Mouse (Mus musculus) limb, embryonic 11.5 days (tissue): ENCODE data around the gene Gal3st1. TPM values are rescaled to one million over a fixed set of nuclear protein-coding genes. Genes with fewer than 3 reads are reported as not detected.

ENCODE experiments used
- ATAC-seq: fragments of 200-750 bp; cut with Nextera tagmentation; 2 replicates; pipeline ENCODE4 v1.8.0; 2017; ENCODE audit warnings: low read depth; ENCODE audit not compliant: insufficient number of reproducible peaks, low FRiP score, low TSS enrichment
- DNase-seq: peaks from one replicate; pipeline ENCODE4 v3.0.0-alpha.2; 2015; ENCODE audit warnings: low spot score
- H3K27ac ChIP-seq: fragments of 300-500 bp; sonication (generic); replicated peaks from 2 replicates; pipeline ENCODE4 v1.5.1; 2014; ENCODE audit warnings: low read depth, mild to moderate bottlenecking, low read length
- H3K27me3 ChIP-seq: fragments of 300-500 bp; sonication (generic); 2 replicates; pipeline ENCODE4 v1.6.1; 2014; ENCODE audit warnings: mild to moderate bottlenecking, low read length, mixed read lengths; ENCODE audit not compliant: control insufficient read depth, insufficient read depth
- H3K36me3 ChIP-seq: fragments of 300-500 bp; sonication (generic); 2 replicates; pipeline ENCODE4 v1.6.1; 2014; ENCODE audit warnings: mild to moderate bottlenecking, low read length, moderate library complexity, mixed read lengths; ENCODE audit not compliant: control insufficient read depth, insufficient read depth
- H3K4me1 ChIP-seq: fragments of 300-500 bp; sonication (generic); 2 replicates; pipeline ENCODE4 v1.6.1; 2014; ENCODE audit warnings: low read length, mixed read lengths; ENCODE audit not compliant: control insufficient read depth, insufficient read depth
- H3K4me2 ChIP-seq: fragments of 300-500 bp; sonication (generic); 2 replicates; pipeline ENCODE4 v1.6.1; 2014; ENCODE audit warnings: low read depth, mild to moderate bottlenecking, moderate library complexity; ENCODE audit not compliant: severe bottlenecking
- H3K4me3 ChIP-seq: fragments of 300-500 bp; sonication (generic); 2 replicates; pipeline ENCODE4 v1.5.1; 2014; ENCODE audit warnings: low read depth, low read length
- H3K9ac ChIP-seq: fragments of 300-500 bp; sonication (generic); 2 replicates; pipeline ENCODE4 v1.6.1; 2014; ENCODE audit warnings: mild to moderate bottlenecking, low read length
- H3K9me3 ChIP-seq: fragments of 300-500 bp; sonication (generic); 2 replicates; pipeline ENCODE4 v1.6.1; 2016; ENCODE audit warnings: low read length; ENCODE audit not compliant: control insufficient read depth
- WGBS: fragments of 180-500 bp; shearing (Covaris S2); extraction: QIAGEN DNeasy Blood & Tissue Kit; methylation state at CpG from one replicate; pipeline ENCODE4 v1.1.7; 2014; 5-methylcytosine and 5-hydroxymethylcytosine counted together
- polyA plus RNA-seq: library from polyadenylated mRNA; unstranded; fragments of >200 nt; fragmentation: Nextera tagmentation; extraction: Ambion mirVana; gene quantifications from 2 replicates; pipeline ENCODE4 v1.2.1, GENCODE M21; 2014

Gal3st1 gene
- polyA plus RNA-seq, 1 experiment from 2014 or later, result 2.6 TPM

GRCm38 (mm10) chr11:4031126-4031941 lies 47.9 kb downstream of the Gal3st1 start, which contains the start of gene Sec14l4:
TSS of gene Sec14l4 (plus strand) at chr11:4031462.
- Histone ChIP-seq H3K9me3 (no peaks in the 10 kb centered on the region), H3K4me1 (no peaks in the 10 kb centered on the region), H3K36me3 (no peaks in the 10 kb centered on the region), H3K9ac (no peak within 1 kb of the TSS), H3K4me2 (no peak within 1 kb of the TSS), H3K4me3 (no peak within 1 kb of the TSS), H3K27me3 (peaks cover 4% of the 10 kb centered on the region; the same call in 1 of the 2 replicates), H3K27ac (no peak within 1 kb of the TSS)
- ATAC-seq (no peak), DNase-seq (no peak)
- 26% methylated on average over 16 of the region's 16 CpGs for WGBS

DNA sequence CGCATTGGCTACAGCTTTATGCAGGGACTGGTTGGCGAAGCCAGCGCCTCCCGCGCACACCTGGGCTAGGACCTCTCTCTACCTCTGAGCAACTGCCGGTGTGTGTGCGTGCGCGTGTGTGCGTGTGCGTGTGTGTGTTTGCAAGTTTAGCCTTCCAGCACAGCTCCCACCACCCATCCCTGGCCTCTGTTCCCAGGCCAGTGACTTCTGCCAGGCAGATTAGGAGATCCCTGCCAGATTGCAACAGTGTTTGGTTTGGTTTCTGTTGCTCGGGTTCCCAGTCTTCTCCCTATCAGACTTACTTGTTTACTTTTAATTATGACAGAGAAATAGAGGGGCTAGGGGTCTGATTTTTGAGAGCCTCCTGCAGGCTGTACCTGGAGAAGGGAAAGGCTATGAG lies 48.5 kb downstream of the Gal3st1 start:
- Histone ChIP-seq H3K4me3 (no peak overlapping the region), H3K27ac (no peak overlapping the region), H3K4me1 (no peaks in the 10 kb centered on the region), H3K4me2 (no peak overlapping the region), H3K27me3 (peaks cover 4% of the 10 kb centered on the region; the same call in 1 of the 2 replicates), H3K9ac (no peak overlapping the region), H3K9me3 (no peaks in the 10 kb centered on the region), H3K36me3 (no peaks in the 10 kb centered on the region)
- DNase-seq (no peak), ATAC-seq (no peak)
- 34% methylated on average over 11 of the region's 12 CpGs for WGBS

DNA sequence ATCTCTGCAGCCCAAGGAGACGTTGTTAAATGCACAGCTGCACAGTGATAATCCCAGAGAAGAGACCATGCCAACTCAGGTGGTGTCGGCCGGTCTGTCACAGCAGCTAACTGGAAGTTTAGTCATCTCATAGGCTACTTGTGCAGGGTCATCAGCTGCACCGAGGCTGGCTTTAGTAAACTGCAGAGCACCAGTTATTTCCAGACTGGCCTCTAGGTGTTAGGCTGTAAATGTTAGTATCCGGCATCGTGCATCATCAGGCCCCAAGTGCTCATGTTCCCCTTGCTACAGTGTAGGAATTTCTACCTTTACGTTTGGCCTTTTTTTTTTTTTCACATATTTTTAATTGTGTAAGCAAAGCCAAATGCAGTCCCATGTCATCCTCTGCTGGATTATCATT lies 50.0 kb downstream of the Gal3st1 start:
- DNase-seq (no peak), ATAC-seq (no peak)
- WGBS, result 58% methylated on average over 7 of the region's 7 CpGs

GRCm38 (mm10) chr11:4034169-4034568 lies 50.7 kb downstream of the Gal3st1 start:
- Histone ChIP-seq H3K4me1 (no peaks in the 10 kb centered on the region), H3K9me3 (no peaks in the 10 kb centered on the region), H3K27ac (no peak overlapping the region), H3K4me2 (no peak overlapping the region), H3K36me3 (no peaks in the 10 kb centered on the region), H3K9ac (no peak overlapping the region), H3K27me3 (peaks cover 4% of the 10 kb centered on the region; the same call in 1 of the 2 replicates), H3K4me3 (no peak overlapping the region)
- 84% methylated on average over 4 of the region's 4 CpGs for WGBS
- ATAC-seq (no peak), DNase-seq (no peak)

More for the DNA sequence above, 50.0 kb downstream of the Gal3st1 start:
- Histone ChIP-seq H3K27me3 (peaks cover 4% of the 10 kb centered on the region; the same call in 1 of the 2 replicates), H3K36me3 (no peaks in the 10 kb centered on the region), H3K4me3 (no peak overlapping the region), H3K9me3 (no peaks in the 10 kb centered on the region), H3K9ac (no peak overlapping the region), H3K27ac (no peak overlapping the region), H3K4me2 (no peak overlapping the region), H3K4me1 (no peaks in the 10 kb centered on the region)

DNA sequence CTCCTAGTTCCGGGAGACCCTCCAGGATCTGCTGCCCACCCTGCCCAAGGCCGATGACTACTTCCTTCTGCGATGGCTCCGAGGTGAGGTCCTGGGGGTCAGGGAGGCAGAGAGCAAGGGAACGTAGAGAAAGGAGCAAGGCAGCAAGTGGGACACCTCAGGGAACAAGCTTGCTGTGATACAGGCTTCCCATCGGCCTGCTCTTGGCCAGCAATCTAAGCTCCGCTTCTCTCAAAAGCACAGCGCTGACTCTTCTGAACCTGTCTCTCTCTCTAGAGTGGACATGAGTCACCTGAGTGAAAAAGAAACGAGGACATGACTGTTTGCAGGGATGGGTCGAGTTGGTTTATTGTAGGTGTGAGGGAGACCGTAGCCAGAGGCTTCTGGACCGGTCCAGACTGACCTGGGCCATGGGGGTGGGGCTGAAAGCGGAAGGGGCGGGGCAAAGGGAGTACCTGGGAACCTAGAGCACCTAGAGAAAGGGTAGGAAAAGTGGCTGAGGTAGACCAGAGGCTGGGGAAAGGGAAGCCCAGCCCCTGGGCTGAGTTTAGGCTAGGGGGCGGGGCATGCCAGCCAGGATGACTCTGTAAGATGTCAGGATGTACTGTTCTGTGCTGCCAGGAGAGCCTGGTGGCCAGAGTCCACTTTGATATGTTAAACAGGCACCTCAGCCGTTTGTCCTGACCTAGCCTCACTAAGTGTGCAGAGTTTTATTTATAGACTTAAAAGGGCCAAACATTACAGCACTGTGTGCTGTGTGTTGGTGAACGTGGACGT lies 51.9 kb downstream of the Gal3st1 start:
- 59% methylated on average over 18 of the region's 18 CpGs for WGBS
- no peak overlapping the region for H3K4me2 ChIP-seq
- H3K36me3 ChIP-seq, result no peaks in the 10 kb centered on the region
- peaks cover 4% of the 10 kb centered on the region; the same call in 1 of the 2 replicates for H3K27me3 ChIP-seq
- H3K9ac ChIP-seq, result no peak overlapping the region
- H3K27ac ChIP-seq, result no peak overlapping the region
- H3K4me1 ChIP-seq, result no peaks in the 10 kb centered on the region
- ATAC-seq (no peak), DNase-seq (no peak)
- H3K9me3 ChIP-seq, result no peaks in the 10 kb centered on the region
- no peak overlapping the region for H3K4me3 ChIP-seq

- Histone ChIP-seq H3K36me3 (no peaks in the 10 kb centered on the region), H3K9me3 (no peaks in the 10 kb centered on the region), H3K27ac (no peak overlapping the region), H3K4me1 (no peaks in the 10 kb centered on the region), H3K9ac (no peak overlapping the region), H3K4me3 (no peak overlapping the region), H3K4me2 (no peak overlapping the region), H3K27me3 (peaks cover 4% of the 10 kb centered on the region; the same call in 1 of the 2 replicates)
- DNase-seq (no peak), ATAC-seq (no peak)
- WGBS, result 87% methylated on average over 6 of the region's 6 CpGs
These were observed 52.5 kb downstream of the Gal3st1 start for GRCm38 (mm10) chr11:4035916-4036315.

- no peak overlapping the region for H3K4me3 ChIP-seq
- no peak overlapping the region for H3K9ac ChIP-seq
- no peaks in the 10 kb centered on the region for H3K9me3 ChIP-seq
- H3K27me3 ChIP-seq, result peaks cover 4% of the 10 kb centered on the region; the same call in 1 of the 2 replicates
- H3K4me1 ChIP-seq, result no peaks in the 10 kb centered on the region
- no peaks in the 10 kb centered on the region for H3K36me3 ChIP-seq
- H3K4me2 ChIP-seq, result no peak overlapping the region
- no peak for ATAC-seq
- DNase-seq, result no peak
- H3K27ac ChIP-seq, result no peak overlapping the region
- 77% methylated on average over 9 of the region's 9 CpGs for WGBS
These were observed 53.1 kb downstream of the Gal3st1 start for GRCm38 (mm10) chr11:4036365-4037084.

DNA sequence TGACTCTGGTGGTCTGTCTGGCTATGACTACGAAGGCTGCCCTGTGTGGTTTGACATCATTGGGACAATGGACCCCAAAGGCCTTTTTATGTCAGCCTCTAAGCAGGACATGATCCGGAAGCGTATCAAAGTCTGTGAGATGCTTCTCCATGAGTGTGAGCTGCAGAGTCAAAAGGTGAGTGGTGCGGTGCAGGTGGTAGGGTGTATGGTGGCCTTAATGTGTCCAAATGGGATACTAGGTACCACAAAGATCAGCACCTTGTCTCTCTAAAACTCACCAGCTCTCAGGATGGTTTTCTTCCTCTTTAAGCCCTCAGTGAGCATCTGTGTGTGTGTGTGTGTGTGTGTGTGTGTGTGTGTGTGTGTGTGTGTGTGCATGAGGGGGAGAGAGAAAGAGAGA lies 56.5 kb downstream of the Gal3st1 start:
- Histone ChIP-seq H3K9me3 (no peaks in the 10 kb centered on the region), H3K9ac (no peak overlapping the region), H3K36me3 (no peaks in the 10 kb centered on the region), H3K4me2 (no peak overlapping the region), H3K4me3 (no peak overlapping the region), H3K27ac (no peak overlapping the region), H3K27me3 (no peaks in the 10 kb centered on the region), H3K4me1 (no peaks in the 10 kb centered on the region)
- WGBS, result 94% methylated on average over 4 of the region's 4 CpGs
- no peak for ATAC-seq
- no peak for DNase-seq
